Mouse (Mus musculus): ENCODE results near the gene Atad1. TPM values are rescaled to one million over a fixed set of nuclear protein-coding genes. Genes with fewer than 3 reads are reported as not detected.
"Not testable (repeated sequence)": the region's sequence is repeated elsewhere in the genome, so short reads cannot be mapped to it uniquely, and the experiment has no call there.

Gene Atad1
- total RNA-seq, 4 experiments from 2014 or later, result 58.0 to 72.1 (median 60.8) TPM

DNA sequence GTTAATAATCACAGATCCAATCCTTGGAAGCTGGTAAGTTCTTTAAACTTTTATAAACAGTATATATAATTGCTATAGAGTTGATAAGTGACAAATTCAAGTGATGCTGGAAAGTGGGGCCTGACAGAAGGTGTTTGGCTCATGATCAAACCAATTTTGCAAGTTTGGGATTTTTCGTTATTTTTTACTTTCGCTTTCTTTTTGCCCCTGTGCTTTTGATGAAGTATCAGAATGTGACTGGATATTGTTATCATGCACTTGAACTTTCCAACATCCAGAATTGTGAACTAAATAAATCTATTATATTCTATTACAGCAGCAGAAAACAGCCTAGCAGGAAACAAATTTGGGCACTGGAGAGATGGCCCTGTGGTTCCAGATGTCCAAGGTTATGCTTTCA, 58.7 kb downstream of the Atad1 start:
- no peak for DNase-seq (ENCODE audit: low spot score in 2 of 2)

- no peak for DNase-seq (ENCODE audit: low spot score in 2 of 2)
Measured at GRCm38 (mm10) chr19:32675766-32676165, 63.8 kb downstream of the Atad1 start.

- DNase-seq (ENCODE audit: low spot score in 2 of 2), result not testable (repeated sequence)
Measured at GRCm38 (mm10) chr19:32667830-32668229, 71.8 kb downstream of the Atad1 start.

GRCm38 (mm10) chr19:32665243-32665642, 74.3 kb downstream of the Atad1 start:
- no peak for DNase-seq (ENCODE audit: low spot score in 2 of 2)

DNA sequence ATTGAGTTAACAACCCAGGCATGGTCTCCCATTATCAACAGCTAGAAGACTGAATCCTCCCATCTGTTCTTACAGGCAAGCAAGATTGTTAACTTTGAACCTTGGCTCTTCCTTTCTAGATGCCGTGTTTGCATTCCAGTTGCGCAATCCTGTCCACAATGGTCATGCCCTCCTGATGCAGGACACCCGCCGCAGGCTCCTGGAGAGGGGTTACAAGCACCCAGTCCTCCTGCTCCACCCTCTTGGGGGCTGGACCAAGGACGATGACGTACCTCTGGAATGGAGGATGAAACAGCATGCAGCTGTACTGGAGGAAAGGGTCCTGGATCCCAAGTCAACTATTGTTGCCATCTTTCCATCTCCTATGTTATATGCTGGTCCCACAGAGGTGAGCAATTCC, 76.7 kb downstream of the Atad1 start:
- no peak for DNase-seq (ENCODE audit: low spot score in 2 of 2)

DNA sequence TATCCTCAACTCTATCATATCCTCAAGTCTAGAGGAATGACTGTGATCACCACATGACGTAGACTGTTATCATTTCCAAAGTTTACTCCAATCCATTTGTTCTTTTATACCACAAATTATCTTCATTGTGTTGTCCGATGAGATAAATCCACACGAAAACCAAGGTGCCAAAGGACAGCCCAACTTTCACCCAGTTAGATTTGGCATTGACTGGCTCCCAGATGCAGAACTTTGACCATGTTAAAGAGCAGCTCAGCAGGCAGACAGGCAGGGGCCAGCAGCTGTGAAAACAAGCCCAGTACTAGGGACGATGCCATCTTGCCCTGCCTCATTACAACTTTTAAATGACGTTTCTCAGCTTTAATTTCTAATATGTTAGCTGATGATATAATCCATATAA, 80.2 kb downstream of the Atad1 start:
- no peak for DNase-seq (ENCODE audit: low spot score in 2 of 2)

- DNase-seq (ENCODE audit: low spot score in 2 of 2), result no peak
Measured at GRCm38 (mm10) chr19:32653630-32654362, 85.8 kb downstream of the Atad1 start.

DNA sequence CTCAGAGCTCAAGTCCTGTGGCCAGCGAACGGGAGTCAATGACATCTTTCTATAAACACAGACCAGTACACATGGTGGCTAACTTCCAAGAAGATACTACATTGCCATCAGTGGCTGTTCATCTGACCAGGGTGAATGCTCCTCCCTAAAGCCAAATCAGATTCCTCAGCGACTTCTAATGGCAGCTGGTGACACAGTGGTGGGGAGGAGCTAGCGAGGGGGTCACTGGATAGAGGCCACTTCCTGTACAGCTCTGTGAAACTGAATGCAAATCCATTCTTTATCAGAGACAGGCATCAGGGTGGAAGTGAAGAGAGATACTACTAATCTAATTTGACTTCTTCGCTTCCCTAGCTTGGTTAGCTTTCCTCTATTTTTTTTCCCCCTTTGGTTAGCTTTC, 86.5 kb downstream of the Atad1 start:
- DNase-seq (ENCODE audit: low spot score in 2 of 2), result no peak

DNA sequence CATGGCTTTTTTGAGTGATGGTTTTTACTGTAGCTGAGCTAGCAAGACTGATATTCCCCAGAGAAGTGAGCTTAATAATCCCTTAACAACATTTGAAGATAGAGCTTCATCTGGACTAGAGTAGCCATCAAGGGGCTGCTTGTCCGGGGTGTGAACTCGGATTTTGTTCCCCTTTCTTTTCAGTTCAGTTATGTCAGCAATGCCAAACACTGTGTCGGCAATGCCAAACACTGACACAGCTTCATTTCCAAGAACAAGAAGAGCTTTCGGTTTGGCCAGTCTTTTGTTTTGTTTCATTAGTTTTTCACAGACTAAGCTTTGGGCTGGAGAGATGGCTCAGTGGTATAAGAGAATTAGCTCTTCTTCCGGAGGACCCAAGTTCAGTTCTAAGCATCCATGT, 88.5 kb downstream of the Atad1 start:
- DNase-seq (ENCODE audit: low spot score in 2 of 2), result no peak

- DNase-seq (ENCODE audit: low spot score in 2 of 2), result no peak
Measured at GRCm38 (mm10) chr19:32648019-32648571, 91.5 kb downstream of the Atad1 start.

DNA sequence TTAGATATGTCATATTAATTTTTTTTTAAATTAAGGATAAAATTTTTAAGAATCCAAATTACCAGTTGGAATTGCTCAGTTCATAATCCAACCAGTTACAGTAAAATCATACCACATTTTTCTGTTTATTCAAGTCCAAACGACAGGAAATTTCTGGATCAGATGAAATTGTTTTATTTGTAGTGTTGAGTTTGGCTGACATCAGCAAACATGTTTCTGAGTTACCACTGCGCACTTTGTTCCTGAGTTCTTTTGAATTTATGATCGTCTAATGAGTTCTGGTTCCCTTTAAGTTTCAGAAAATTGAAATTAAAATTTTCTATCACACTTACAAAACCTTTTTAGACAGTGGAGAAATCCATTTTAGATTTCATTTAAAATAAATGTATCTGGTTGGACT, 93.2 kb downstream of the Atad1 start:
- no peak for DNase-seq (ENCODE audit: low spot score in 2 of 2)

DNA sequence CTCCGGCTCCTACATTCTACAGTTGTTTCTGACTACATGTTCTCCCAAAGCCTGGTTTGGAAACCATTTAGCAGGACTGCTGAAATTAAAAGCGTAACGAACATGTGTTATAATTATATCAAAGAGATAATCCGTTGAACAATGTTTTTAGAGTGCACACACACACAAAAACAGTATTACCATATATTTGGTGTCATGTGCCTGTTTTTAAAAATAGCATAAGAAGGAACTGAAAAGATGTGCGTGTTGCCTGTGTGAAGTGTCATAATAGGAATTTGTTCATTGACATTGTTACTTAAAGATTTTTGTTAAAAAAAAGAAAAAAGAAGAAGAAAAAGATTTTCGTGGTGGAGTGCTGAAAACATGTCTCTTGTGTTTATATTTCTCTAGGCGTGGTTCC, 93.6 kb downstream of the Atad1 start:
- no peak for DNase-seq (ENCODE audit: low spot score in 2 of 2)

DNA sequence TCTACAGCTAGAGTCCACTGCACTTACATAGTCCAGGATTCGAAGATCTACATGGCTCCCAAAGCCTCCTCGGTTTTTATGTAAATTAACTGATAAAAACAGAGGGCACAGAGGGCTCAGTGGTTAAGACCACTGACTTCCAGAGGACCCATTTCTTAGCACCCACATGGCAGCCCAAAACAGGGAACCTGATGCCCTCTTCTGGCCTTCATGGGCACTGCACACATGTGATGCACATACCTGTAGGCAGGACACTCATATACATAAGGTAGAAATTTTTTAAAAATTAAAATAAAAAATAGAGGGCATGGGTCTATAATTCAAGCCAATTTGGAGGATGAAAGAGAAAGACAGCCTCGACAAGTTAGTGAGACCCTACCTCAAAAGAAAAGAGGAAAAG, 95.9 kb downstream of the Atad1 start:
- DNase-seq (ENCODE audit: low spot score in 2 of 2), result no peak

DNA sequence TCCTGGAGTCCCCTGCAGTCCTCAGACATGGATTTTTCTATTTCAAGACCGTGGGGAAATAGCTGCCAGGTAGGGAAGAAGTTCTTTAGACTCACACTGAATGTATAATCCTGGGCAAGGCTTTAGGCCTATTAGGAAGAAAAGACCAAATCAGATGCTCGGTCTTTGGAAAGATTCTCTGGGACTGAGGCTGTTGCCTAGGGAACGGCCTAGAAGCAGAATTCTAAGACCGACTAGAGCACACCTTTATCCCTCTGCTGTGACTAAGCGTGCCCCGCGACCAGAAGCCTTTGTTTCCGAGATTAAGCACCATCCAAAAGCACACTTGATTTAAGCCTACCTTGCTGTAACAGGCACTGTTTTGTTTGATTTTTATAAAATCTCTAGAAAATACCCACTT, 97.6 kb downstream of the Atad1 start:
- DNase-seq (ENCODE audit: low spot score in 2 of 2), result no peak

GRCm38 (mm10) chr19:32641535-32641934, 98.1 kb downstream of the Atad1 start:
- no peak for DNase-seq (ENCODE audit: low spot score in 2 of 2)

DNA sequence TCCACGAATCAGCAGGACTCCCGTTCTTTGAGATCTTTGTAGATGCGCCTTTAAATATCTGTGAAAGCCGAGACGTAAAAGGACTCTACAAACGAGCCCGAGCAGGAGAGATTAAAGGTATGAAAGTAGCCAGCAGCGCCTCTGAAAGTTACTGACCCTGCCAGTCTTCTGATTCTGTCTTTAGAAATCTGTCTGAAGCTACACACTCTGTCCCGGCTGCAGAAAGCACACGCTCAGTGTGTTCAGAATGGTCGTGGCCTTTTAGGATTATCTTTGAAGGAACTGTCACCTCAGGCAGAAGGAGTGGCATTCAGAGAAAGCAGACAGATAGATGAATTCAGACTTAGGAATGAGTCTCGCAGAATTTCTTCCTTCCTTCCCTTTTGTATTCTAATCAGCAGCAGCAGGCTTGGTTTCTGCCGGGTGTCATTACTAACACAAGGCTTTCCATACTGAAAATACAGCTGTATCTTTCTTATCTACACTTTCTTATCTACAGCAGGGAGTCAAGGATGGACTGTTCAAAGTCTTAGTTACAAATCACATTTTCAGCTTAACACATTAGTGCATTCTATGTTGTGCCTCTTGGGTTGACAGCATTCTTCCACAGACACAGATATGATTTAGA, 101.2 kb downstream of the Atad1 start:
- no peak for DNase-seq (ENCODE audit: low spot score in 2 of 2)

- no peak for DNase-seq (ENCODE audit: low spot score in 2 of 2)
Measured at GRCm38 (mm10) chr19:32637357-32638275, 102.0 kb downstream of the Atad1 start.

- DNase-seq (ENCODE audit: low spot score in 2 of 2), result no peak
Measured at GRCm38 (mm10) chr19:32634916-32635315, 104.7 kb downstream of the Atad1 start.

DNA sequence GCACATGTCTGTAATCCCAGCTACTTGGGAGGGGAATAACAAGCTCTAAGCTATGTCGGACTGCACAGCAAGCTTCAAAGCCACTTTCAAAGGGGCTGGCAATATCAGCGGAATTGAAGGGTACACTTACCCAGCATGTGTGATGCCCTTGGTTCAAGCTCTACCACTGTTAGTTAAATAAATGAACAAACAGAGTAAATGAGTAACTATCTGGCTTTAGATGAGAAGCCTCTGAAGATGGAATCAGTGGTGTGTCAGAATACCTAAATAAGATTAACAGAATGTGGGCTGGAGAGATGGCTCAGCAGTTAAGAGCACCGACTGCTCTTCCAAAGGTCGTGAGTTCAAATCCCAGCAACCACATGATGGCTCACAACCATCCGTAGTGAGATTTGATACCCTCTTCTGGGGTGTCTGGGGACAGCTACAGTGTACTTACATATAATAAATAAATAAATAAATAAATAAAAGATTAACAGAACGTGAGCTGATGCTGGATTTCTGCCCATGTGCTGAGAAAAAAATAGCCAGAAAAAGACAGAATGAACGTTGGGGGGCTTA, 110.9 kb downstream of the Atad1 start:
- no peak for DNase-seq (ENCODE audit: low spot score in 2 of 2)

DNA sequence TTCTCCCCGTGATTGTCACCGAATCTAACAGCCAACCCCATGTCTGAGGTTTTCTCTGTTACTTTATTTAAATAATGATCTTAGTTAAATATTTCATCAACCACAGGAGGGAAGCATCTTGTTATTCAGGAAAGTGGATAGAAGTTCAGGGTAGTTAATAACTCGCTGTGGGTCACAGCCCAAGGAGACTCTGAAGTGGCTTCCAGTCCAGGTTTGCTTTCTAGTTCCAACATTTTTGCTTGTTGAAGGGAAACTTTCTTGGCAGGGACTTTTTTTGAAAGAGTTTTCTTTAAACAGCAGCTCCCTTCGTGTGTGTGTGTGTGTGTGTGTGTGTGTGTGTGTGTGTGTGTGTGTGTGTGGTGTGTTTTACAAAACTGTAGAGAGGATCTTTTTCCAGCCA, 112.0 kb downstream of the Atad1 start:
- no peak for DNase-seq (ENCODE audit: low spot score in 2 of 2)

- DNase-seq (ENCODE audit: low spot score in 2 of 2), result no peak
Measured at GRCm38 (mm10) chr19:32626768-32627331, 112.7 kb downstream of the Atad1 start.

All from gastrocnemius, adult 8-10 months (tissue).